Mouse (Mus musculus): Measurements from ENCODE around the gene Zbtb44. TPM values are rescaled to one million over a fixed set of nuclear protein-coding genes. Genes with fewer than 3 reads are reported as not detected.
A peak's percentile ranks its signal among the peaks of the same experiment; 100 is the strongest.

The Zbtb44 gene
- polyA plus RNA-seq, 1 experiment from 2014 or later, result 4.6 TPM

- H3K27me3 ChIP-seq, result no peaks in the 10 kb centered on the region
- no peaks in the 10 kb centered on the region for H3K36me3 ChIP-seq
- H3K9ac ChIP-seq, result no peak overlapping the region
- WGBS, result 93% methylated on average over 10 of the region's 10 CpGs
- ATAC-seq (ENCODE audit: low FRiP score, low read depth), result no peak
- H3K4me1 ChIP-seq (replicated peaks), result no peaks in the 10 kb centered on the region
- H3K4me3 ChIP-seq, result no peak overlapping the region
- no peak overlapping the region for H3K4me2 ChIP-seq
- no peak overlapping the region for H3K27ac ChIP-seq (replicated peaks)
- H3K9me3 ChIP-seq, result no peaks in the 10 kb centered on the region
These were observed 60.7 kb downstream of the Zbtb44 start for GRCm38 (mm10) chr9:31091162-31091581.

- 93% methylated on average over 18 of the region's 18 CpGs for WGBS
These were observed 61.8 kb downstream of the Zbtb44 start for GRCm38 (mm10) chr9:31092111-31092832.

GRCm38 (mm10) chr9:31092833-31093195 lies 62.4 kb downstream of the Zbtb44 start:
- Histone ChIP-seq H3K9me3 (no peaks in the 10 kb centered on the region), H3K9ac (no peak overlapping the region), H3K27me3 (no peaks in the 10 kb centered on the region), H3K36me3 (no peaks in the 10 kb centered on the region), H3K4me3 (no peak overlapping the region), H3K27ac (replicated peaks) (no peak overlapping the region), H3K4me2 (no peak overlapping the region), H3K4me1 (replicated peaks) (peaks cover 5% of the 10 kb centered on the region; the same call in 1 of the 2 replicates)
- no peak for ATAC-seq (ENCODE audit: low FRiP score, low read depth)
- WGBS, result 93% methylated on average over 10 of the region's 10 CpGs

More at GRCm38 (mm10) chr9:31092111-31092832, 61.8 kb downstream of the Zbtb44 start:
- no peak for ATAC-seq (ENCODE audit: low FRiP score, low read depth)
- Histone ChIP-seq H3K36me3 (no peaks in the 10 kb centered on the region), H3K27me3 (no peaks in the 10 kb centered on the region), H3K27ac (replicated peaks) (no peak overlapping the region), H3K4me1 (replicated peaks) (no peaks in the 10 kb centered on the region; the same call in 1 of the 2 replicates), H3K4me3 (no peak overlapping the region), H3K4me2 (no peak overlapping the region), H3K9me3 (no peaks in the 10 kb centered on the region), H3K9ac (no peak overlapping the region)

- WGBS, result 76% methylated on average over 20 of the region's 20 CpGs
- peak; percentile 76; the same call in 1 of the 2 replicates for ATAC-seq (ENCODE audit: low FRiP score, low read depth)
- no peak overlapping the region for H3K27ac ChIP-seq (replicated peaks)
These were observed 66.9 kb downstream of the Zbtb44 start for GRCm38 (mm10) chr9:31097088-31098082.

GRCm38 (mm10) chr9:31098118-31098517 lies 67.7 kb downstream of the Zbtb44 start:
- Histone ChIP-seq H3K27me3 (no peaks in the 10 kb centered on the region), H3K9me3 (no peaks in the 10 kb centered on the region), H3K27ac (replicated peaks) (no peak overlapping the region), H3K4me1 (replicated peaks) (peaks cover 5% of the 10 kb centered on the region; the same call in 1 of the 2 replicates), H3K4me3 (no peak overlapping the region), H3K4me2 (no peak overlapping the region), H3K36me3 (no peaks in the 10 kb centered on the region), H3K9ac (no peak overlapping the region)
- 78% methylated on average over 6 of the region's 6 CpGs for WGBS
- no peak for ATAC-seq (ENCODE audit: low FRiP score, low read depth)

More at GRCm38 (mm10) chr9:31097088-31098082, 66.9 kb downstream of the Zbtb44 start:
- no peaks in the 10 kb centered on the region for H3K36me3 ChIP-seq
- no peaks in the 10 kb centered on the region for H3K27me3 ChIP-seq
- no peaks in the 10 kb centered on the region for H3K9me3 ChIP-seq
- peaks cover 5% of the 10 kb centered on the region; the same call in 1 of the 2 replicates for H3K4me1 ChIP-seq (replicated peaks)
- H3K9ac ChIP-seq, result no peak overlapping the region
- H3K4me3 ChIP-seq, result no peak overlapping the region
- no peak overlapping the region for H3K4me2 ChIP-seq

GRCm38 (mm10) chr9:31108464-31108863 lies 78.0 kb downstream of the Zbtb44 start:
- no peaks in the 10 kb centered on the region for H3K4me1 ChIP-seq (replicated peaks)
- 90% methylated on average over 8 of the region's 8 CpGs for WGBS
- ATAC-seq (ENCODE audit: low FRiP score, low read depth), result no peak

GRCm38 (mm10) chr9:31115586-31115985 lies 85.1 kb downstream of the Zbtb44 start:
- no peak for ATAC-seq (ENCODE audit: low FRiP score, low read depth)

More at GRCm38 (mm10) chr9:31108464-31108863, 78.0 kb downstream of the Zbtb44 start:
- Histone ChIP-seq H3K36me3 (no peaks in the 10 kb centered on the region), H3K4me2 (no peak overlapping the region), H3K27ac (replicated peaks) (no peak overlapping the region), H3K4me3 (no peak overlapping the region), H3K27me3 (no peaks in the 10 kb centered on the region), H3K9me3 (no peaks in the 10 kb centered on the region), H3K9ac (no peak overlapping the region)

GRCm38 (mm10) chr9:31117088-31117487 lies 86.6 kb downstream of the Zbtb44 start:
- no peak overlapping the region for H3K4me2 ChIP-seq
- no peak overlapping the region for H3K27ac ChIP-seq (replicated peaks)
- no peaks in the 10 kb centered on the region for H3K36me3 ChIP-seq
- 97% methylated on average over 11 of the region's 11 CpGs for WGBS
- H3K4me3 ChIP-seq, result no peak overlapping the region
- no peaks in the 10 kb centered on the region for H3K9me3 ChIP-seq
- H3K4me1 ChIP-seq (replicated peaks), result no peaks in the 10 kb centered on the region
- H3K27me3 ChIP-seq, result no peaks in the 10 kb centered on the region
- no peak overlapping the region for H3K9ac ChIP-seq
- ATAC-seq (ENCODE audit: low FRiP score, low read depth), result no peak

More at GRCm38 (mm10) chr9:31115586-31115985, 85.1 kb downstream of the Zbtb44 start:
- H3K36me3 ChIP-seq, result no peaks in the 10 kb centered on the region
- no peaks in the 10 kb centered on the region for H3K27me3 ChIP-seq
- no peaks in the 10 kb centered on the region for H3K9me3 ChIP-seq
- H3K9ac ChIP-seq, result no peak overlapping the region
- no peak overlapping the region for H3K4me3 ChIP-seq
- H3K27ac ChIP-seq (replicated peaks), result no peak overlapping the region
- no peak overlapping the region for H3K4me2 ChIP-seq
- no peaks in the 10 kb centered on the region for H3K4me1 ChIP-seq (replicated peaks)

GRCm38 (mm10) chr9:31117488-31117887 lies 87.0 kb downstream of the Zbtb44 start:
- no peak overlapping the region for H3K4me3 ChIP-seq
- H3K27me3 ChIP-seq, result no peaks in the 10 kb centered on the region
- ATAC-seq (ENCODE audit: low FRiP score, low read depth), result no peak
- no peak overlapping the region for H3K27ac ChIP-seq (replicated peaks)
- 94% methylated on average over 6 of the region's 6 CpGs for WGBS
- H3K9ac ChIP-seq, result no peak overlapping the region
- H3K36me3 ChIP-seq, result no peaks in the 10 kb centered on the region
- H3K4me2 ChIP-seq, result no peak overlapping the region
- no peaks in the 10 kb centered on the region for H3K4me1 ChIP-seq (replicated peaks)
- H3K9me3 ChIP-seq, result no peaks in the 10 kb centered on the region

- no peak overlapping the region for H3K4me2 ChIP-seq
- no peak overlapping the region for H3K27ac ChIP-seq (replicated peaks)
- H3K36me3 ChIP-seq, result no peaks in the 10 kb centered on the region
- H3K9ac ChIP-seq, result no peak overlapping the region
- H3K9me3 ChIP-seq, result no peaks in the 10 kb centered on the region
- H3K4me3 ChIP-seq, result no peak overlapping the region
- H3K4me1 ChIP-seq (replicated peaks), result no peaks in the 10 kb centered on the region
- WGBS, result 41% methylated on average over 11 of the region's 11 CpGs
- ATAC-seq (ENCODE audit: low FRiP score, low read depth), result no peak; the same call in 1 of the 2 replicates
- H3K27me3 ChIP-seq, result no peaks in the 10 kb centered on the region
These were observed 88.3 kb downstream of the Zbtb44 start for GRCm38 (mm10) chr9:31118520-31119298.

- WGBS, result 83% methylated on average over 5 of the region's 5 CpGs
- Histone ChIP-seq H3K4me2 (no peak overlapping the region), H3K27me3 (no peaks in the 10 kb centered on the region)
These were observed 89.0 kb downstream of the Zbtb44 start for GRCm38 (mm10) chr9:31119405-31119804.

More at GRCm38 (mm10) chr9:31119405-31119804, 89.0 kb downstream of the Zbtb44 start:
- no peak for ATAC-seq (ENCODE audit: low FRiP score, low read depth)
- Histone ChIP-seq H3K36me3 (no peaks in the 10 kb centered on the region), H3K4me1 (replicated peaks) (no peaks in the 10 kb centered on the region), H3K27ac (replicated peaks) (no peak overlapping the region), H3K9me3 (no peaks in the 10 kb centered on the region), H3K9ac (no peak overlapping the region), H3K4me3 (no peak overlapping the region)
